Mouse (Mus musculus) neural tube, embryonic 13.5 days (tissue): Measurements from ENCODE around the gene Pmm2. TPM values are rescaled to one million over a fixed set of nuclear protein-coding genes. Genes with fewer than 3 reads are reported as not detected.

Source experiments
- ATAC-seq: fragments of 200-750 bp; cut with Nextera tagmentation; 2 replicates; pipeline ENCODE4 v1.8.0; 2017; ENCODE audit warnings: low read depth, mild to moderate bottlenecking, moderate TSS enrichment, moderate library complexity
- H3K27ac ChIP-seq: fragments of 300-500 bp; sonication (generic); replicated peaks from 2 replicates; pipeline ENCODE4 v1.5.1; 2015; ENCODE audit warnings: moderate library complexity, mild to moderate bottlenecking, inconsistent platforms
- H3K27me3 ChIP-seq: fragments of 300-500 bp; sonication (generic); 2 replicates; pipeline ENCODE4 v1.6.1; 2015; ENCODE audit warnings: mild to moderate bottlenecking, inconsistent platforms
- H3K36me3 ChIP-seq: fragments of 300-500 bp; sonication (generic); 2 replicates; pipeline ENCODE4 v1.6.1; 2015; ENCODE audit warnings: mild to moderate bottlenecking, inconsistent platforms
- H3K4me1 ChIP-seq: fragments of 300-500 bp; sonication (generic); replicated peaks from 2 replicates; pipeline ENCODE4 v1.6.1; 2015; ENCODE audit warnings: inconsistent platforms
- H3K4me2 ChIP-seq: fragments of 300-500 bp; sonication (generic); 2 replicates; pipeline ENCODE4 v1.6.1; 2015; ENCODE audit warnings: inconsistent platforms, mild to moderate bottlenecking, moderate library complexity
- H3K4me3 ChIP-seq: fragments of 300-500 bp; sonication (generic); 2 replicates; pipeline ENCODE4 v1.5.1; 2015; ENCODE audit warnings: mild to moderate bottlenecking, inconsistent platforms
- H3K9ac ChIP-seq: fragments of 300-500 bp; sonication (generic); 2 replicates; pipeline ENCODE4 v1.6.1; 2015; ENCODE audit warnings: moderate library complexity, mild to moderate bottlenecking, inconsistent platforms
- H3K9me3 ChIP-seq: fragments of 300-500 bp; sonication (generic); 2 replicates; pipeline ENCODE4 v1.6.1; 2016; ENCODE audit warnings: inconsistent platforms
- WGBS: fragments of 180-500 bp; shearing (Covaris S2); methylation state at CpG from one replicate; pipeline ENCODE4 v1.1.7; 2015; 5-methylcytosine and 5-hydroxymethylcytosine counted together
- polyA plus RNA-seq: library from polyadenylated mRNA; unstranded; fragments of >200 nt; fragmentation: Nextera tagmentation; extraction: Ambion mirVana; gene quantifications from 2 replicates; pipeline ENCODE4 v1.2.1, GENCODE M21; 2015

Gene Pmm2
- polyA plus RNA-seq, 1 experiment from 2014 or later = 37.0 TPM

DNA sequence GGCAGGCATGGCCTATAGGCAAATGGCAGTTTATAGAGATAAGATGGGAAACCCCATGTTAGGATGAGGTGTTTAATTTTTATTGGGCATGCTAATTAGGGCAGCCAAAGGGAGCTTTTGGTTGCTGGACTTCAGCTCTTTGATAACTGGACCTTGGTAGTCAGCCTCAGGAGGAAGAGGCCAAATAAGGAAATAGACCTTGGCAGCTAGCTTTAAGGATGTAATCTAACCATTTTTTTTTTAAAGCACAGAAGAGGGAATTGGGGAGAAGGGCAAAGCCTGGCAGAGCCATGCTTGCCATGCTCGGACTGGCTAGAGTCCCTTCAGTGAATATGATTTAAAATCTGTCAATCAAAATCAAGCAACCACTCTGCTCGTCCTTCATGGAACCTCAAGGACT is 7.1 kb upstream of the Pmm2 start:
- Histone ChIP-seq H3K4me2 (no peak overlapping the region), H3K36me3 (peaks cover 20% of the 10 kb centered on the region), H3K27me3 (no peaks in the 10 kb centered on the region), H3K9me3 (no peaks in the 10 kb centered on the region), H3K4me1 (peaks cover 13% of the 10 kb centered on the region; the same call in 1 of the 2 replicates), H3K9ac (no peak overlapping the region), H3K4me3 (no peak overlapping the region), H3K27ac (no peak overlapping the region)
- ATAC-seq = no peak
- WGBS = 86% methylated on average over 2 of the region's 2 CpGs

DNA sequence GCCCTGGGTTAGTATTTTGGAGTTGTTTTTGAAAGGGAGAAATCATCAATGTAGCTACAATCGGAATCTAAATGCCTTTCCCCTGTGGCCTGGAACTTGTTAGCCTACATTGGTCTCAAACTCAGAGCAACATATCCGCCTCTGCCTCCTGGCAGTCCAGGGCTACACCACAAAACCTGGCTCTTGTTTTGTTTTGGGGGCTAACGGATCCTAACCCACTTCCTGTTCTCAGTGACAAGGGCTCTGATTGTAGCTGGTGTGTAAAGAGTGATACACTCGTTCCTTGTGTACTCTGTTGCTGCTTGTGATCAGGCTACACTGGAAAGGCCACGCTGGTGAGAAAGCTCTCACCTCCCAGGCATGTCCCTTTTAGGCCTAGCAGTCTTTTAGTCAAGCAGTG is 6.0 kb upstream of the Pmm2 start:
- Histone ChIP-seq H3K9me3 (no peaks in the 10 kb centered on the region), H3K36me3 (peaks cover 24% of the 10 kb centered on the region), H3K4me1 (peaks cover 23% of the 10 kb centered on the region), H3K27me3 (no peaks in the 10 kb centered on the region), H3K4me3 (no peak overlapping the region), H3K9ac (no peak overlapping the region), H3K27ac (no peak overlapping the region), H3K4me2 (no peak overlapping the region)
- no peak for ATAC-seq
- 92% methylated on average over 5 of the region's 5 CpGs for WGBS

GRCm38 (mm10) chr16:8636867-8637216 is 632 bp upstream of the Pmm2 start:
- peaks cover 31% of the 10 kb centered on the region for H3K4me1 ChIP-seq
- peak overlapping the region; percentile 83 for H3K4me3 ChIP-seq
- H3K27ac ChIP-seq = peak overlapping the region; percentile 83
- ATAC-seq = peak; percentile 23; the same call in 1 of the 2 replicates
- H3K27me3 ChIP-seq = no peaks in the 10 kb centered on the region
- peak overlapping the region; percentile 84 for H3K9ac ChIP-seq
- H3K36me3 ChIP-seq = peaks cover 19% of the 10 kb centered on the region
- H3K9me3 ChIP-seq = no peaks in the 10 kb centered on the region
- H3K4me2 ChIP-seq = peak overlapping the region; percentile 96
- 0% methylated on average over 13 of the region's 13 CpGs for WGBS

- peak overlapping the region; percentile 83; the same call in 1 of the 2 replicates for H3K27ac ChIP-seq
- ATAC-seq = no peak
- H3K36me3 ChIP-seq = peaks cover 25% of the 10 kb centered on the region
- peaks cover 31% of the 10 kb centered on the region for H3K4me1 ChIP-seq
- H3K9ac ChIP-seq = peak overlapping the region; percentile 84
- peak overlapping the region; percentile 96 for H3K4me2 ChIP-seq
- peak overlapping the region; percentile 83 for H3K4me3 ChIP-seq
- no peaks in the 10 kb centered on the region for H3K9me3 ChIP-seq
- no peaks in the 10 kb centered on the region for H3K27me3 ChIP-seq
- WGBS = 51% methylated on average over 7 of the region's 7 CpGs
These were observed 657 bp downstream of the Pmm2 start for GRCm38 (mm10) chr16:8638131-8638530.

- 88% methylated on average over 11 of the region's 11 CpGs for WGBS
- ATAC-seq = no peak
- no peaks in the 10 kb centered on the region for H3K27me3 ChIP-seq
- H3K4me1 ChIP-seq = peaks cover 31% of the 10 kb centered on the region
- H3K4me3 ChIP-seq = no peak overlapping the region
- no peak overlapping the region for H3K9ac ChIP-seq
- no peak overlapping the region for H3K4me2 ChIP-seq
- peaks cover 32% of the 10 kb centered on the region for H3K36me3 ChIP-seq
- H3K27ac ChIP-seq = no peak overlapping the region
- H3K9me3 ChIP-seq = no peaks in the 10 kb centered on the region
These were observed 2.2 kb downstream of the Pmm2 start for GRCm38 (mm10) chr16:8639466-8640191.

DNA sequence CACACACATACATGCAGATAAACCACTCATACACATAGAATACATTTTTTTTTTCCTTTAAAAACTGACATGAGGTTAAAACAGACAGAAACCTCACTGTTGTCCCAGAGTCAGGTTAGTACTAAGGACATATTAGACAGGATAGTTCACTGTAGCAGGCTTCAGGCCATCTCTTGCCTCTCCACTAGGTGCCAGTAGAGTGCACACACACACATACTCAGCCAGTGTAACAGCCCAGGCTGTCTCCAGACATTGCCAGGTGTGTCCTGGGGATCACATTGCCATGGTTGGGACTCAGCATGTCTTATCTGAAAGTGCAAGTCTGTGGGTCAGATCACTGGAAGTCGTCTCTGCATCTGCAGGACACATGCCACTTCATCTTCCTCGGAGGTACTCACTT is 6.4 kb downstream of the Pmm2 start:
- Histone ChIP-seq H3K27ac (no peak overlapping the region), H3K4me2 (no peak overlapping the region), H3K27me3 (no peaks in the 10 kb centered on the region), H3K4me1 (peaks cover 1% of the 10 kb centered on the region), H3K36me3 (peaks cover 62% of the 10 kb centered on the region), H3K9ac (no peak overlapping the region), H3K4me3 (no peak overlapping the region), H3K9me3 (no peaks in the 10 kb centered on the region)
- WGBS = 72% methylated on average over 2 of the region's 2 CpGs
- 0 out of 2 replicates have a peak, but pooled peaks have one; percentile 47 for ATAC-seq

DNA sequence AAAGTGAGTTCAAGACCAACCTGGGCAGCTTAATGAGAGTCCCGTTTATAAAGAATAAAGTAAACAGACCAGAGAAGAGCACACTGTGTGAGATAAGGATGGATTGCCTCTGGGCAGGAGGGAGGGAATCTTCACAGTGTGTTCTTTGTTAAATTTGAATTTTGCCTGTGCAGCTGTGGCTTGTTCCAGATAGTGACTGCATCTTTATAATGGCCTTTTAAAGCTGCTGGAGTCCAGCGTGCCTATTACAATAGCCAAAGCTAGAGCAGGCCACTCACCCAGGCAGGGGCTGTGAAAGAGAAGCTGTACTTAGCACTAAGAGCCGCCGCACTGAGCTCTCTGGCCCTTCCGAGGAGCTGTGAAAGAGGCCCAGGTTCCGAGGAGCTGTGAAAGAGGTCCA is 8.1 kb downstream of the Pmm2 start:
- Histone ChIP-seq H3K9ac (no peak overlapping the region), H3K4me3 (no peak overlapping the region), H3K4me2 (no peak overlapping the region), H3K27me3 (no peaks in the 10 kb centered on the region), H3K9me3 (no peaks in the 10 kb centered on the region), H3K4me1 (no peaks in the 10 kb centered on the region), H3K36me3 (peaks cover 78% of the 10 kb centered on the region), H3K27ac (no peak overlapping the region)
- ATAC-seq = no peak
- WGBS = 83% methylated on average over 6 of the region's 6 CpGs

DNA sequence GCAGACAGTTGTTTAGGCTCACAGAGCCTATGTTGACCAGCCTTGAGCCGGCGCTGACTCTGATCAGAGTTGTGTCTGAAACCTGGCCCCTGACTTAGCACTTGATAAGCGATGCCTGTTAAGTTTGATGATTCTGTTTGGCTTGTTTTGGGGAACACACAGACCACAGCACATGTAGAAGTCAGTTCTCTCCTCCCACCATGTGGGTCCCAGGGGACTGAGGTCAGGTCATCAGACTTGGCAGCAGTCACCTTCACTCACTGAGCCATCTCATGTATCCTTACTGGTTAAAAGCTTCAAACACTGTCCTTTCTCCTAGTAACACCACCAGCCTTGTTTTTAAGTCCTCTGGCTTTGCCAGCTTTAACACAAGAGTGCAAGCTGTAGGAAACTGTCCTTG is 12.5 kb downstream of the Pmm2 start:
- H3K4me2 ChIP-seq = no peak overlapping the region
- H3K9me3 ChIP-seq = no peaks in the 10 kb centered on the region
- H3K9ac ChIP-seq = no peak overlapping the region
- no peak overlapping the region for H3K27ac ChIP-seq
- H3K36me3 ChIP-seq = peaks cover 92% of the 10 kb centered on the region
- 99% methylated on average over 3 of the region's 3 CpGs for WGBS
- H3K27me3 ChIP-seq = no peaks in the 10 kb centered on the region
- no peak for ATAC-seq
- peaks cover 6% of the 10 kb centered on the region; the same call in 1 of the 2 replicates for H3K4me1 ChIP-seq
- no peak overlapping the region for H3K4me3 ChIP-seq

DNA sequence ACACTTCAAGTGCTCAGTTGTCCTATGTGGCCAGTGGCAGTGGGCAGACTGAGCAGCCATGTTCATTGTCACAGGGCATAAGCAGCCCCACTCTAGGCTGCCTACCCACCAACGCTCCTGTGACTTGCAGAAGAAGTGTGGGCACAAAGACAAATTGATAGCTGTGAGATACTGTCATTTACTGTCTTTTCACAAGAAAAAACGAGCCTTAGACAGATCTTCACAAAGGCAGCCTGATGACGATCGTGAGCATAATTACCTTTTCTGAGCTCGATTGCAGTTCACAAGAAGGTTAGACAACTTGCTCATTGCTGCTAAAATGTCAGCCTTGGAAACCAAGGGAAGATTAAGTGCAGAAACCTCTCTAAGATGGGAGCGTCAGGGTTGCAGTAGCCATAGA is 17.6 kb downstream of the Pmm2 start:
- no peak overlapping the region for H3K27ac ChIP-seq
- H3K9ac ChIP-seq = no peak overlapping the region
- peaks cover 6% of the 10 kb centered on the region; the same call in 1 of the 2 replicates for H3K4me1 ChIP-seq
- H3K4me2 ChIP-seq = no peak overlapping the region
- H3K27me3 ChIP-seq = no peaks in the 10 kb centered on the region
- H3K4me3 ChIP-seq = no peak overlapping the region
- H3K36me3 ChIP-seq = peaks cover 91% of the 10 kb centered on the region
- ATAC-seq = no peak
- no peaks in the 10 kb centered on the region for H3K9me3 ChIP-seq
- WGBS = 82% methylated on average over 6 of the region's 6 CpGs

- Histone ChIP-seq H3K27me3 (no peaks in the 10 kb centered on the region), H3K36me3 (peaks cover 92% of the 10 kb centered on the region), H3K4me1 (peaks cover 6% of the 10 kb centered on the region; the same call in 1 of the 2 replicates), H3K9ac (no peak overlapping the region), H3K4me3 (no peak overlapping the region), H3K4me2 (no peak overlapping the region), H3K9me3 (no peaks in the 10 kb centered on the region), H3K27ac (no peak overlapping the region)
- WGBS = 87% methylated on average over 9 of the region's 9 CpGs
- no peak for ATAC-seq
These were observed 18.1 kb downstream of the Pmm2 start for GRCm38 (mm10) chr16:8655599-8655998.

DNA sequence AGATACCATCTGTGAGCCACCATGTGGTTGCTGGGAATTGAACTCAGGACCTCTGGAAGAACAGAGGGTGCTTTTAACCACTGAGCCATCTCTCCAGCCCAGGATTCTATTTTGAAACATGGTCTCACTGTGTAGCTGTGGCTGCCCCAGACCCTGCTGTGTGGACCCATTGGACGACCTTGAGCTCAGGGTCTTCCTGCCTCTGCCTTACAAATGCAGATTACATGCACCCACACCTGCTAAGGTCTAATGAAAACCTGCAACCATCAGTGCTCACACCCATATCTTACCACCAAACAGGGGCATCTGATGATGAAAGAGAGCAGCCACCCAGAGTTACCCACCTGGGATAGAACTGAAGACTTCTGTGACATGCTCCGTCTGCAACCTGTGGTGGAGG is 18.8 kb downstream of the Pmm2 start:
- H3K27ac ChIP-seq = no peak overlapping the region
- peaks cover 6% of the 10 kb centered on the region; the same call in 1 of the 2 replicates for H3K4me1 ChIP-seq
- H3K9me3 ChIP-seq = no peaks in the 10 kb centered on the region
- WGBS = 88% methylated on average over 2 of the region's 2 CpGs
- H3K4me3 ChIP-seq = no peak overlapping the region
- ATAC-seq = no peak
- H3K4me2 ChIP-seq = no peak overlapping the region
- H3K9ac ChIP-seq = no peak overlapping the region
- no peaks in the 10 kb centered on the region for H3K27me3 ChIP-seq
- peaks cover 90% of the 10 kb centered on the region for H3K36me3 ChIP-seq

- 83% methylated on average over 4 of the region's 4 CpGs for WGBS
- ATAC-seq = no peak
- peaks cover 92% of the 10 kb centered on the region for H3K36me3 ChIP-seq
These were observed 20.9 kb downstream of the Pmm2 start for GRCm38 (mm10) chr16:8658349-8658748.

GRCm38 (mm10) chr16:8658764-8659163 is 21.3 kb downstream of the Pmm2 start:
- H3K9me3 ChIP-seq = no peaks in the 10 kb centered on the region
- peaks cover 94% of the 10 kb centered on the region for H3K36me3 ChIP-seq
- WGBS = 90% methylated on average over 4 of the region's 4 CpGs
- no peak overlapping the region for H3K4me2 ChIP-seq
- peaks cover 21% of the 10 kb centered on the region for H3K4me1 ChIP-seq
- H3K4me3 ChIP-seq = no peak overlapping the region
- H3K9ac ChIP-seq = no peak overlapping the region
- H3K27me3 ChIP-seq = no peaks in the 10 kb centered on the region
- ATAC-seq = no peak
- no peak overlapping the region for H3K27ac ChIP-seq

More at GRCm38 (mm10) chr16:8658349-8658748, 20.9 kb downstream of the Pmm2 start:
- Histone ChIP-seq H3K9ac (no peak overlapping the region), H3K4me3 (no peak overlapping the region), H3K27ac (no peak overlapping the region), H3K27me3 (no peaks in the 10 kb centered on the region), H3K4me2 (no peak overlapping the region), H3K4me1 (peaks cover 17% of the 10 kb centered on the region), H3K9me3 (no peaks in the 10 kb centered on the region)
